Mouse (Mus musculus) gastrocnemius, adult 8-10 months (tissue): ENCODE results near the gene Ifit3b. TPM values are rescaled to one million over a fixed set of nuclear protein-coding genes. Genes with fewer than 3 reads are reported as not detected.
"Not testable (repeated sequence)": the region's sequence is repeated elsewhere in the genome, so short reads cannot be mapped to it uniquely, and the experiment has no call there.

Source experiments
- DNase-seq, 2 experiments: peaks; one replicate each; pipeline ENCODE4 v3.0.0; 2022; ENCODE audit warnings: low spot score in 2 of 2
- total RNA-seq, 4 experiments: library from RNA; stranded (reverse); gene quantifications; 2 replicates each; pipeline ENCODE4 v1.2.4; 2022

Gene Ifit3b
- total RNA-seq = 1 to 10 TPM in 3 of 4 experiments, under 1 TPM in 1; 0.64 to 2.1 (median 1.2) TPM

- DNase-seq = not testable (repeated sequence)
These were observed at the start of gene Ifit3b for GRCm38 (mm10) chr19:34607237-34608051. Ifit3b (plus strand) TSS chr19:34607970.

GRCm38 (mm10) chr19:34562556-34562955, 45.2 kb upstream of the Ifit3b start:
- DNase-seq = no peak

- no peak for DNase-seq
These were observed 41.5 kb upstream of the Ifit3b start for GRCm38 (mm10) chr19:34566178-34566784.

GRCm38 (mm10) chr19:34568988-34569895, 38.5 kb upstream of the Ifit3b start:
- DNase-seq = no peak

- no peak for DNase-seq
These were observed 37.8 kb upstream of the Ifit3b start for GRCm38 (mm10) chr19:34569896-34570476.

- no peak for DNase-seq
These were observed 36.7 kb upstream of the Ifit3b start for GRCm38 (mm10) chr19:34571080-34571479.

GRCm38 (mm10) chr19:34573650-34574049, 34.1 kb upstream of the Ifit3b start:
- DNase-seq = no peak

GRCm38 (mm10) chr19:34577121-34577520, 30.6 kb upstream of the Ifit3b start:
- DNase-seq = no peak

- not testable (repeated sequence) for DNase-seq
These were observed 25.1 kb upstream of the Ifit3b start for GRCm38 (mm10) chr19:34582696-34583095.

- not testable (repeated sequence) for DNase-seq
These were observed 24.5 kb upstream of the Ifit3b start, which contains the start of gene Ifit3 for GRCm38 (mm10) chr19:34583126-34583766. Ifit3 (plus strand) TSS chr19:34583531.

GRCm38 (mm10) chr19:34585740-34586458, 21.9 kb upstream of the Ifit3b start:
- not testable (repeated sequence) for DNase-seq

- not testable (repeated sequence) for DNase-seq
These were observed 19.7 kb upstream of the Ifit3b start for GRCm38 (mm10) chr19:34587898-34588692.

- DNase-seq = no peak
These were observed 18.8 kb upstream of the Ifit3b start for GRCm38 (mm10) chr19:34588959-34589358.

- no peak for DNase-seq
These were observed 14.3 kb upstream of the Ifit3b start for GRCm38 (mm10) chr19:34593456-34593855.

- not testable (repeated sequence) for DNase-seq
These were observed 13.2 kb upstream of the Ifit3b start for GRCm38 (mm10) chr19:34594523-34594922.

- DNase-seq = no peak
These were observed 11.0 kb upstream of the Ifit3b start for GRCm38 (mm10) chr19:34596811-34597210.

- DNase-seq = peak in 1 of 2 experiments; percentile 26
These were observed 9.4 kb upstream of the Ifit3b start for GRCm38 (mm10) chr19:34598341-34598740.

- DNase-seq = not testable (repeated sequence)
These were observed 8.5 kb upstream of the Ifit3b start for GRCm38 (mm10) chr19:34599250-34599649.

GRCm38 (mm10) chr19:34601888-34602287, 5.9 kb upstream of the Ifit3b start, which contains the start of gene Ifit1bl1:
Ifit1bl1 (minus strand) TSS chr19:34601956.
- DNase-seq = not testable (repeated sequence)
